In the genomic region with DNA sequence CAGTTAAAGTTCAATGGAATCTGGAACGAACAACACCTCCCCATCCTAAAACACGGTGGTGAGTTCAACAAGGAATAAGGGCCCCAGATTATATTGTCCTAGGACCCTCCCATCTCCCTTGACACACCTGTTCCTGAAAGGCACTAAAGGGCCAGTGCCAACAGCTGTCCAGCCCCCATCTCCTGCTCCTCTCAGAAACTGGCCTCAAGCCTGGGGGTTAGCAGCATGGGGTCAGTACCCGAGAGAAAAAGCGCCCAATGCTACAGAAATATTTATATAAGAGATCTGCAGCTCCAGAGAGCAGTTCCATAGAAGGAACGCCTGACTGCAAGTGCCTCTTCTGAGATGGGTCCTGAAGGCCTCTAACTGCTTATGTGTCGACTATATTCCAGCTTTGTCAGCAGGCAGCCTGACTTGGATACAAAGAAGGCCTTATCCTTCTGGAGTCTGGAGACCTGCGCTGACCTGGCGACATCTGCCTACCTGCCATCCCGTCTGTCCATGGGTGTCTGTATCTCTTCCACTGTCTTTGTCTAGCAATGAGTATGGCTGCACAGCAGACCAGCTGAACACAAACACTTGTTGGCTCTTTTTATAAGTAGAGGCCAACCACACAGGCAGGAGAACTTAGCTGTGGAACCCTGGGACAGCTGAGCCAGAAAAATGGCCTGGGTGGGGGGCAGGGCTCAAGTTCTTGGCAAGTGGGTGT, we compare ENCODE assay signal across 9 mouse cellular contexts. TPM values are rescaled to one million over a fixed set of nuclear protein-coding genes. Genes with fewer than 3 reads are reported as not detected.
DNase-seq lines count a peak whose midpoint lies in the region; ATAC-seq and TF ChIP-seq lines count a peak whose summit lies in the region.
"Had no signal": no experiment of that assay in that cellular context is flagged by ENCODE, and none has a peak within 500 bp of the region (broad histone marks: within the 10 kb centered on the region; RNA-seq: fewer than 3 reads in every experiment).

No protein-coding gene starts in this region.

- no peak overlapping the region for H3K4me3 ChIP-seq in hindbrain, embryonic 11.5 days (ENCODE audit: low read depth, low read length)
- no peak overlapping the region for H3K4me3 ChIP-seq in hindbrain, embryonic 14.5 days (replicated peaks; ENCODE audit: low read length)
- no peak overlapping the region for H3K4me3 ChIP-seq in G1E (ENCODE audit: low read depth, low read length)
- peak overlapping the region; percentile 81; the same call in 1 of the 2 replicates for H3K4me3 ChIP-seq in heart, embryonic 15.5 days
- H3K4me3 ChIP-seq in midbrain, embryonic 12.5 days: no peak overlapping the region

- no peaks in the 10 kb centered on the region for H3K9me3 ChIP-seq in hindbrain, embryonic 11.5 days (ENCODE audit: control insufficient read depth, low read length)
- no peaks in the 10 kb centered on the region for H3K9me3 ChIP-seq in hindbrain, embryonic 14.5 days (ENCODE audit: control insufficient read depth, low read length)
- H3K9me3 ChIP-seq in G1E (replicated peaks): no peaks in the 10 kb centered on the region
- no peaks in the 10 kb centered on the region for H3K9me3 ChIP-seq in heart, embryonic 15.5 days (replicated peaks)
- no peaks in the 10 kb centered on the region for H3K9me3 ChIP-seq in midbrain, embryonic 12.5 days

- peak overlapping the region; percentile 74; the same call in 1 of the 2 replicates for H3K4me2 ChIP-seq in hindbrain, embryonic 11.5 days (replicated peaks; ENCODE audit: low read depth, low read length)
- H3K4me2 ChIP-seq in hindbrain, embryonic 14.5 days (replicated peaks): no peak overlapping the region
- H3K4me2 ChIP-seq in heart, embryonic 15.5 days: 0 out of 2 replicates have a peak overlapping the region, but pooled peaks have one; percentile 90
- peak overlapping the region; percentile 71 for H3K4me2 ChIP-seq in midbrain, embryonic 12.5 days (replicated peaks)

- H3K9ac ChIP-seq in hindbrain, embryonic 11.5 days (ENCODE audit: low read depth, low read length): no peak overlapping the region
- H3K9ac ChIP-seq in hindbrain, embryonic 14.5 days: no peak overlapping the region
- no peak overlapping the region for H3K9ac ChIP-seq in heart, embryonic 15.5 days
- H3K9ac ChIP-seq in midbrain, embryonic 12.5 days (replicated peaks): no peak overlapping the region

- peak; percentile 7 for DNase-seq in hindbrain, embryonic 11.5 days (ENCODE audit: low spot score)
- DNase-seq in hindbrain, embryonic 14.5 days (ENCODE audit: low spot score): no peak
- peak; percentile 30 for DNase-seq in G1E (ENCODE audit: low spot score)
- no peak for DNase-seq in c-Kit-positive CD71-positive TER-119-positive erythroid progenitor cells, embryonic 14.5 days (ENCODE audit: low spot score)
- no peak for DNase-seq in kidney, adult 9 months
- DNase-seq: right cerebral cortex, postnatal 4 days had no signal

- TF ChIP-seq CTCF in G1E (IDR thresholded peaks at IDR 0.05; ENCODE audit: low read depth, low read length): no peak

- 76% methylated on average over 9 of the region's 9 CpGs for WGBS in hindbrain, embryonic 11.5 days
- WGBS in hindbrain, embryonic 14.5 days: 67% methylated on average over 9 of the region's 9 CpGs
- 69% methylated on average over 9 of the region's 9 CpGs for WGBS in heart, embryonic 15.5 days
- 67% methylated on average over 9 of the region's 9 CpGs for WGBS in midbrain, embryonic 12.5 days

- no peaks in the 10 kb centered on the region for H3K27me3 ChIP-seq in hindbrain, embryonic 11.5 days (ENCODE audit: control insufficient read depth, insufficient read depth, low read length)
- H3K27me3 ChIP-seq in hindbrain, embryonic 14.5 days (ENCODE audit: control insufficient read depth, insufficient read depth, low read length): peaks cover 26% of the 10 kb centered on the region
- peaks cover 65% of the 10 kb centered on the region for H3K27me3 ChIP-seq in G1E (ENCODE audit: insufficient read depth, low read length)
- peaks cover 9% of the 10 kb centered on the region; the same call in 1 of the 2 replicates for H3K27me3 ChIP-seq in heart, embryonic 15.5 days
- H3K27me3 ChIP-seq in midbrain, embryonic 12.5 days: peaks cover 31% of the 10 kb centered on the region

- H3K36me3 ChIP-seq in hindbrain, embryonic 11.5 days (ENCODE audit: control insufficient read depth, insufficient read depth, low read length): no peaks in the 10 kb centered on the region
- H3K36me3 ChIP-seq in hindbrain, embryonic 14.5 days (replicated peaks; ENCODE audit: control insufficient read depth, insufficient read depth): no peaks in the 10 kb centered on the region; the same call in 1 of the 2 replicates
- no peaks in the 10 kb centered on the region for H3K36me3 ChIP-seq in G1E (replicated peaks)
- no peaks in the 10 kb centered on the region; the same call in 1 of the 2 replicates for H3K36me3 ChIP-seq in heart, embryonic 15.5 days
- 0 out of 2 replicates have a peak, but pooled peaks cover under 1% of the 10 kb centered on the region for H3K36me3 ChIP-seq in midbrain, embryonic 12.5 days

- peaks cover 14% of the 10 kb centered on the region for H3K4me1 ChIP-seq in hindbrain, embryonic 11.5 days (replicated peaks; ENCODE audit: control insufficient read depth, insufficient read depth, low read length)
- peaks cover 54% of the 10 kb centered on the region for H3K4me1 ChIP-seq in hindbrain, embryonic 14.5 days (replicated peaks; ENCODE audit: control insufficient read depth, insufficient read depth, low read length)
- peaks cover 19% of the 10 kb centered on the region for H3K4me1 ChIP-seq in G1E (ENCODE audit: insufficient read depth, low read depth, low read length)
- peaks cover 81% of the 10 kb centered on the region for H3K4me1 ChIP-seq in heart, embryonic 15.5 days (replicated peaks)
- H3K4me1 ChIP-seq in midbrain, embryonic 12.5 days: peaks cover 66% of the 10 kb centered on the region

- ATAC-seq in hindbrain, embryonic 11.5 days (ENCODE audit: low FRiP score): no peak
- no peak for ATAC-seq in hindbrain, embryonic 14.5 days (ENCODE audit: low FRiP score)
- no peak for ATAC-seq in G1E (ENCODE audit: extremely low read depth, insufficient number of reproducible peaks, low FRiP score, poor library complexity, severe bottlenecking)
- ATAC-seq in heart, embryonic 15.5 days (replicated peaks; ENCODE audit: insufficient number of reproducible peaks, insufficient read depth, low FRiP score, low read depth): no peak
- no peak for ATAC-seq in midbrain, embryonic 12.5 days (ENCODE audit: low FRiP score, low read depth)
- ATAC-seq in frontal cortex, adult (ENCODE audit: low TSS enrichment): no peak

- peak overlapping the region; percentile 94 for H3K27ac ChIP-seq in hindbrain, embryonic 11.5 days (ENCODE audit: low read depth, low read length)
- no peak overlapping the region for H3K27ac ChIP-seq in hindbrain, embryonic 14.5 days
- H3K27ac ChIP-seq in heart, embryonic 15.5 days: peak overlapping the region; percentile 86; the same call in 1 of the 2 replicates
- no peak overlapping the region; the same call in 1 of the 2 replicates for H3K27ac ChIP-seq in midbrain, embryonic 12.5 days (replicated peaks)

RNA-seq across cellular contexts. Expression of a gene that starts 11.5 kb away (rescaled TPM):
- polyA plus RNA-seq in hindbrain, embryonic 11.5 days (2014; fragmentation: Nextera tagmentation; extraction: Ambion mirVana): 48.9 and 66.8 TPM in 2 replicates
- 23.3 and 25.6 TPM in 2 replicates for polyA plus RNA-seq in hindbrain, embryonic 14.5 days (2014; fragmentation: Nextera tagmentation; extraction: Ambion mirVana)
- not detected in 2 replicates for total RNA-seq in G1E (2014; fragmentation: Nextera tagmentation)
- total RNA-seq in G1E (2017): 0.06 and 0.71 TPM in 2 replicates
- polyA plus RNA-seq in G1E (2012): 0.02 and 0.06 TPM in 2 replicates
- polyA plus RNA-seq in heart, embryonic 15.5 days (2015; fragmentation: Nextera tagmentation; extraction: Ambion mirVana): 10.8 and 24.2 TPM in 2 replicates
- polyA plus RNA-seq in midbrain, embryonic 12.5 days (2016; fragmentation: Nextera tagmentation; extraction: Ambion mirVana): 53.5 and 56.2 TPM in 2 replicates

RNA-seq across cellular contexts. Expression of a gene that starts 59.9 kb away (rescaled TPM):
- 29.6 and 31.2 TPM in 2 replicates for polyA plus RNA-seq in hindbrain, embryonic 11.5 days (2014; fragmentation: Nextera tagmentation; extraction: Ambion mirVana)
- polyA plus RNA-seq in hindbrain, embryonic 14.5 days (2014; fragmentation: Nextera tagmentation; extraction: Ambion mirVana): 29.1 and 30.0 TPM in 2 replicates
- 74.0 and 83.5 TPM in 2 replicates for total RNA-seq in G1E (2014; fragmentation: Nextera tagmentation)
- 31.9 and 34.4 TPM in 2 replicates for total RNA-seq in G1E (2017)
- 24.8 and 37.8 TPM in 2 replicates for polyA plus RNA-seq in G1E (2012)
- 10.5 and 14.5 TPM in 2 replicates for polyA plus RNA-seq in heart, embryonic 15.5 days (2015; fragmentation: Nextera tagmentation; extraction: Ambion mirVana)
- 29.3 and 33.3 TPM in 2 replicates for polyA plus RNA-seq in midbrain, embryonic 12.5 days (2016; fragmentation: Nextera tagmentation; extraction: Ambion mirVana)

Comparison
In these comparisons a context has a peak if more than half of its experiments do, and no peak if none do; other contexts are left out.
1. DNase-seq: peak in hindbrain, embryonic 11.5 days (single experiment) and G1E (single experiment); none in hindbrain, embryonic 14.5 days (single experiment), c-Kit-positive CD71-positive TER-119-positive erythroid progenitor cells, embryonic 14.5 days (single experiment) and kidney, adult 9 months (single experiment).
2. H3K27ac ChIP-seq: peak in hindbrain, embryonic 11.5 days (single experiment) and heart, embryonic 15.5 days (single experiment); none in hindbrain, embryonic 14.5 days (single experiment) and midbrain, embryonic 12.5 days (single experiment).
3. RNA of a gene that starts 11.5 kb away (polyA plus RNA-seq): 48.9 to 66.8 TPM in hindbrain, embryonic 11.5 days, 53.5 to 56.2 TPM in midbrain, embryonic 12.5 days, 23.3 to 25.6 TPM in hindbrain, embryonic 14.5 days and 10.8 to 24.2 TPM in heart, embryonic 15.5 days; 0.02 to 0.06 TPM in G1E; every median in the first group is over 10 times any median in the second.